Mouse (Mus musculus) midbrain, embryonic 15.5 days (tissue): ENCODE results near the gene Olfr972. TPM values are rescaled to one million over a fixed set of nuclear protein-coding genes. Genes with fewer than 3 reads are reported as not detected.
"Not testable (repeated sequence)": the region's sequence is repeated elsewhere in the genome, so short reads cannot be mapped to it uniquely, and the experiment has no call there.

Experiments
- ATAC-seq: fragments of 200-750 bp; cut with Nextera tagmentation; replicated peaks from 2 replicates; pipeline ENCODE4 v1.8.0; 2017; ENCODE audit warnings: moderate TSS enrichment
- H3K27ac ChIP-seq: fragments of 300-500 bp; sonication (generic); 2 replicates; pipeline ENCODE4 v1.5.1; 2015; ENCODE audit warnings: mild to moderate bottlenecking, inconsistent platforms
- H3K27me3 ChIP-seq: fragments of 300-500 bp; sonication (generic); replicated peaks from 2 replicates; pipeline ENCODE4 v1.6.1; 2015; ENCODE audit warnings: inconsistent platforms
- H3K36me3 ChIP-seq: fragments of 300-500 bp; sonication (generic); replicated peaks from 2 replicates; pipeline ENCODE4 v1.6.1; 2015; ENCODE audit warnings: inconsistent platforms
- H3K4me1 ChIP-seq: fragments of 300-500 bp; sonication (generic); 2 replicates; pipeline ENCODE4 v1.6.1; 2015; ENCODE audit warnings: inconsistent platforms
- H3K4me2 ChIP-seq: fragments of 300-500 bp; sonication (generic); 2 replicates; pipeline ENCODE4 v1.6.1; 2015; ENCODE audit warnings: inconsistent platforms, mild to moderate bottlenecking, moderate library complexity
- H3K4me3 ChIP-seq: fragments of 300-500 bp; sonication (generic); 2 replicates; pipeline ENCODE4 v1.5.1; 2015; ENCODE audit warnings: mild to moderate bottlenecking, inconsistent platforms
- H3K9ac ChIP-seq: fragments of 300-500 bp; sonication (generic); 2 replicates; pipeline ENCODE4 v1.6.1; 2015; ENCODE audit warnings: mild to moderate bottlenecking, inconsistent platforms
- H3K9me3 ChIP-seq: fragments of 300-500 bp; sonication (generic); 2 replicates; pipeline ENCODE4 v1.6.1; 2016; ENCODE audit warnings: inconsistent platforms
- WGBS: fragments of 180-500 bp; shearing (Covaris S2); methylation state at CpG from one replicate; pipeline ENCODE4 v1.1.7; 2015; ENCODE audit warnings: mixed read lengths; 5-methylcytosine and 5-hydroxymethylcytosine counted together
- polyA plus RNA-seq: library from polyadenylated mRNA; unstranded; fragments of >200 nt; fragmentation: Nextera tagmentation; extraction: Ambion mirVana; gene quantifications from 2 replicates; pipeline ENCODE4 v1.2.1, GENCODE M21; 2015

The Olfr972 gene
- polyA plus RNA-seq = not detected in 2 replicates

- Histone ChIP-seq H3K27ac (no peak within 1 kb of the TSS), H3K4me2 (no peak within 1 kb of the TSS), H3K9me3 (no peaks in the 10 kb centered on the region), H3K36me3 (no peaks in the 10 kb centered on the region), H3K9ac (no peak within 1 kb of the TSS), H3K4me3 (no peak within 1 kb of the TSS), H3K27me3 (no peaks in the 10 kb centered on the region), H3K4me1 (no peaks in the 10 kb centered on the region)
- WGBS = 73% methylated on average over 2 of the region's 2 CpGs
- no peak for ATAC-seq
Measured at GRCm38 (mm10) chr9:39866122-39866521, at the start of gene Olfr972. TSS of gene Olfr972 (plus strand) at chr9:39866422.

- H3K36me3 ChIP-seq, ATAC-seq, H3K4me3 ChIP-seq, H3K27ac ChIP-seq, H3K4me1 ChIP-seq, H3K9ac ChIP-seq, H3K9me3 ChIP-seq, H3K27me3 ChIP-seq, H3K4me2 ChIP-seq: not testable (repeated sequence)
- WGBS = 89% methylated on average over 2 of the region's 2 CpGs
Measured at GRCm38 (mm10) chr9:39836576-39836975, 29.6 kb upstream of the Olfr972 start, which contains the start of gene Olfr971. TSS of gene Olfr971 (plus strand) at chr9:39836876.

- ATAC-seq, H3K27me3 ChIP-seq, H3K9me3 ChIP-seq, H3K4me2 ChIP-seq, H3K27ac ChIP-seq, H3K4me1 ChIP-seq, H3K9ac ChIP-seq, H3K4me3 ChIP-seq, H3K36me3 ChIP-seq: not testable (repeated sequence)
- WGBS = 93% methylated on average over 1 of the region's 1 CpGs
Measured at GRCm38 (mm10) chr9:39871986-39872385, 5.8 kb downstream of the Olfr972 start.

DNA sequence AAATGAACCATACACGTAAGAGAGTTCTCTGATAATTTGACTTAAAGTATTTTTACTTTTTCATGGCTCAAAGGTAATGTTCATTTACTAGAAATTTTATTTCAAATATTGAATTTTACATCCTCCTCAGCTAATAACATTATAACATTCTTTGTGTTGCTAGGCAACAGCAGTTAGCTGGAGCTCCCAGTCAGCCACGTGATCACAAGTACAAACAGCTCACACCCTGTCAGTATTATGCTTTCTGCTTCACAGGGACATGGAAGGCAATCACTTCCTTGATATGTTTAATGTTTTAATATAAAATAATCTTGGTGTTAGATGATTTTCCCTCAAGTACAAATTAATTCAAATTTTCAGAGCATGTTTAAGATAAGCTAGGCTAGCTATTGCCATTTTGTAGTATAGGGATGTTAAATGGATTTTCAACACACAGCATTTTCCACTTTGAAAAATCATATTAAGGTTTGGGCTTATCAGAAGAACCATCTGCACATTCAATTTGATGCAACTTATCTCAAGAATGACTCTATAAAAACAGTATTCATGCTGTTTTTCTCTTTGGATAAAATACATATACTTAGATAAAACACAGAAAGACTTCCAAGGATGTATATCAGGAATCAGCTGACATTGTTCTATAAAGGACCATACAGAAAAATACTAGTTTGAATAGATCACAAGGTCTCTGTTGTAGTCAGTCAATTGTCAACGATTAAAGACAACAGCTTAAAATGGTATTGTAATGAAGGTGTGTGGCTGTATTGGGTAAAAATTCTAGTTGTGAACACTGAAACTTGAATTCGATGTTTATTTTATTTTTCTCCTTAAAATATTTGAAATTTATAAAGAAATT is 11.5 kb downstream of the Olfr972 start:
- not testable (repeated sequence) for H3K27ac ChIP-seq, H3K9me3 ChIP-seq, H3K4me1 ChIP-seq, H3K36me3 ChIP-seq, H3K4me3 ChIP-seq, H3K27me3 ChIP-seq, H3K9ac ChIP-seq, H3K4me2 ChIP-seq
- ATAC-seq = peak; percentile 99
- WGBS = no CpG with 5 or more reads among the region's 4 CpGs

DNA sequence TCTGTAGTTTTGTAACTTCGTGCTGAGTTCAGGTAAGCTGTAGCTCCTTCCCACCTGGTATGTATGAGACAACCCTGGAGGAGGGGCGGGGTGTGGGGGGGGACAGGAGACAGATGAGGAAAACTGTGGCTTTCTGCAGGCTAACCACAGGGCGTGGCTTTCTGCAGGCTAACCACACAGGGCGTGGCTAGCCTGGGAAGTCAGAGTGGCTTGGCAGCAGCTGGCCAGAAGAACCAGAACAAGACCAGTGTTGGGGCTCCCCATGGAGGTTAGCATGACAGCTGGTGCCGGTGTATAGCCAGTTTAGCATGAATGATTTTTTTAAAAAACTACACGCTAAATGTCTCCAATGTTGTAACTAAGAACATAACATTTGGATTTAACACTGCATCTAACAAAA is 38.9 kb downstream of the Olfr972 start:
- no peaks in the 10 kb centered on the region for H3K4me1 ChIP-seq
- H3K27ac ChIP-seq = no peak overlapping the region
- no peak for ATAC-seq
- 82% methylated on average over 6 of the region's 6 CpGs for WGBS
- no peak overlapping the region for H3K9ac ChIP-seq
- H3K36me3 ChIP-seq = no peaks in the 10 kb centered on the region
- no peaks in the 10 kb centered on the region for H3K9me3 ChIP-seq
- no peak overlapping the region for H3K4me3 ChIP-seq
- H3K27me3 ChIP-seq = no peaks in the 10 kb centered on the region
- H3K4me2 ChIP-seq = no peak overlapping the region

DNA sequence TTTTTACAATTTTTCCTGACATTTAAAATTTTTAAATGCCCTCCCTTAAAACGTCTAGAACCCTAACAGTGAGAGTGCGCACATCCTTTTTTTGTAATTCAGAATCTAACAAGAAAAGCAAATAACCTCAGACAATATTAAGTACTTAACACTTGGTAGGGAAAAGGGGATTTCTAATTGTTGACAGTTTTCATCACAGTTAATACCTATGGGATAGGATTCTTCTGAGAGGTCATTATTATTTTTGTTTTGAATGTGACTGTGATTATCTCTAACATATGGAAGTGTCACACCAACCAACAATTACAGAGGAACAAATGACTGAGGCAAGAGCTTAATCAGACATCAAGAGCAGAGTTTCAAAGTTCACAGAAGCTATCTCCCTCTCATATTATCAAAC is 40.8 kb downstream of the Olfr972 start, which contains the start of gene Olfr229:
Gene Olfr229, plus strand, starts transcription at position 301 of the 400 bp plus-strand sequence.
- 76% methylated on average over 2 of the region's 2 CpGs for WGBS
- ATAC-seq = no peak
- no peak within 1 kb of the TSS for H3K4me2 ChIP-seq
- no peaks in the 10 kb centered on the region for H3K36me3 ChIP-seq
- no peak within 1 kb of the TSS for H3K9ac ChIP-seq
- H3K4me3 ChIP-seq = no peak within 1 kb of the TSS
- no peak within 1 kb of the TSS for H3K27ac ChIP-seq
- no peaks in the 10 kb centered on the region for H3K4me1 ChIP-seq
- H3K9me3 ChIP-seq = no peaks in the 10 kb centered on the region
- no peaks in the 10 kb centered on the region for H3K27me3 ChIP-seq

DNA sequence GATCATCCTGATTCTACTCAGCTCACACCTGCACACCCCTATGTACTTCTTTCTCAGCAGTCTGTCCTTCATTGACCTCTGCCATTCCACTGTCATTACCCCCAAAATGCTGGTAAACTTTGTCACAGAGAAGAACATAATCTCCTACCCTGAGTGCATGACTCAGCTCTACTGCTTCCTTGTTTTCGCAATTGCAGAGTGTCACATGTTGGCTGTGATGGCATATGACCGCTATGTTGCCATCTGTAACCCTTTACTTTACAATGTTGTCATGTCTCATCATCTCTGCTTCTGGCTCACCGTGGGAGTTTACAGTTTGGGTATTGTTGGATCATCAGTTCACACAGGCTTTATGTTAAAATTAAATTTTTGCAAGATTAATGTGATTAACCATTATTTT is 43.7 kb downstream of the Olfr972 start:
- H3K9me3 ChIP-seq = no peaks in the 10 kb centered on the region
- no peaks in the 10 kb centered on the region for H3K27me3 ChIP-seq
- H3K9ac ChIP-seq = no peak overlapping the region
- ATAC-seq = no peak
- WGBS = 89% methylated on average over 3 of the region's 3 CpGs
- no peaks in the 10 kb centered on the region for H3K4me1 ChIP-seq
- H3K4me2 ChIP-seq = no peak overlapping the region
- no peak overlapping the region for H3K4me3 ChIP-seq
- H3K36me3 ChIP-seq = no peaks in the 10 kb centered on the region
- no peak overlapping the region for H3K27ac ChIP-seq

Other genes starting within 250 kb of the Olfr972 start
- not detected in 2 replicates for gene Olfr960, start 245.0 kb upstream of the Olfr972 start, polyA plus RNA-seq
- gene Olfr961, start 221.3 kb upstream of the Olfr972 start, polyA plus RNA-seq = not detected in 2 replicates
- gene Olfr963, start 199.2 kb upstream of the Olfr972 start, polyA plus RNA-seq = not detected in 2 replicates
- not detected in 2 replicates for gene Olfr149, start 159.3 kb upstream of the Olfr972 start, polyA plus RNA-seq
- not detected in 2 replicates for gene Olfr965, start 155.1 kb upstream of the Olfr972 start, polyA plus RNA-seq
- gene Olfr150, start 135.4 kb upstream of the Olfr972 start, polyA plus RNA-seq = not detected in 2 replicates
- gene Olfr967, start 120.2 kb upstream of the Olfr972 start, polyA plus RNA-seq = not detected in 2 replicates
- not detected in 2 replicates for gene Olfr968, start 83.2 kb upstream of the Olfr972 start, polyA plus RNA-seq
- not detected in 2 replicates for gene Olfr969, start 75.5 kb upstream of the Olfr972 start, polyA plus RNA-seq
- not detected in 2 replicates for gene Olfr970, start 57.6 kb upstream of the Olfr972 start, polyA plus RNA-seq
- gene Olfr971, start 29.5 kb upstream of the Olfr972 start, polyA plus RNA-seq = not detected in 2 replicates
- gene Olfr229, start 40.9 kb downstream of the Olfr972 start, polyA plus RNA-seq = not detected in 2 replicates
- gene Olfr974, start 71.1 kb downstream of the Olfr972 start, polyA plus RNA-seq = not detected in 2 replicates
- 0.09 TPM in 1 of 2 replicates, not detected in the other for gene Olfr975, start 85.6 kb downstream of the Olfr972 start, polyA plus RNA-seq
- not detected in 2 replicates for gene Olfr976, start 94.7 kb downstream of the Olfr972 start, polyA plus RNA-seq
- gene Olfr978, start 125.7 kb downstream of the Olfr972 start, polyA plus RNA-seq = not detected in 2 replicates
- gene Olfr979, start 137.0 kb downstream of the Olfr972 start, polyA plus RNA-seq = not detected in 2 replicates
- not detected in 2 replicates for gene Olfr980, start 143.2 kb downstream of the Olfr972 start, polyA plus RNA-seq
- gene Olfr981, start 155.0 kb downstream of the Olfr972 start, polyA plus RNA-seq = not detected in 2 replicates
- not detected in 2 replicates for gene Olfr982, start 207.4 kb downstream of the Olfr972 start, polyA plus RNA-seq
- not detected in 2 replicates for gene Olfr983, start 227.2 kb downstream of the Olfr972 start, polyA plus RNA-seq
- gene Olfr984, start 247.8 kb downstream of the Olfr972 start, polyA plus RNA-seq = not detected in 2 replicates